Mouse (Mus musculus) spleen, adult 2 months (tissue): Measurements from ENCODE around the gene Ift140.

Experiments
- CTCF ChIP-seq: fragments of 200-500 bp; IDR thresholded peaks from 2 replicates; pipeline ENCODE4 v1.5.1; 2011; ENCODE audit warnings: mild to moderate bottlenecking, inconsistent platforms; ENCODE audit not compliant: insufficient read depth, insufficient read length, insufficient replicate concordance; ENCODE audit errors: extremely low read depth
- POLR2A ChIP-seq: fragments of 200-500 bp; IDR thresholded peaks from 2 replicates; pipeline ENCODE4 v1.6.1; 2011; ENCODE audit warnings: low read depth, low read length, inconsistent platforms

GRCm38 (mm10) chr17:25111739-25112422 is 96.0 kb downstream of the Ift140 start:
- TF ChIP-seq CTCF (no peak), POLR2A (no peak)
